Mouse (Mus musculus) retina, adult 2 months (tissue): ENCODE results near the gene Hspb11.

Experiments
- DNase-seq: peaks from one replicate; pipeline ENCODE4 v3.0.0-alpha.2; 2012; ENCODE audit warnings: low read depth, low spot score

Hspb11 gene

DNA sequence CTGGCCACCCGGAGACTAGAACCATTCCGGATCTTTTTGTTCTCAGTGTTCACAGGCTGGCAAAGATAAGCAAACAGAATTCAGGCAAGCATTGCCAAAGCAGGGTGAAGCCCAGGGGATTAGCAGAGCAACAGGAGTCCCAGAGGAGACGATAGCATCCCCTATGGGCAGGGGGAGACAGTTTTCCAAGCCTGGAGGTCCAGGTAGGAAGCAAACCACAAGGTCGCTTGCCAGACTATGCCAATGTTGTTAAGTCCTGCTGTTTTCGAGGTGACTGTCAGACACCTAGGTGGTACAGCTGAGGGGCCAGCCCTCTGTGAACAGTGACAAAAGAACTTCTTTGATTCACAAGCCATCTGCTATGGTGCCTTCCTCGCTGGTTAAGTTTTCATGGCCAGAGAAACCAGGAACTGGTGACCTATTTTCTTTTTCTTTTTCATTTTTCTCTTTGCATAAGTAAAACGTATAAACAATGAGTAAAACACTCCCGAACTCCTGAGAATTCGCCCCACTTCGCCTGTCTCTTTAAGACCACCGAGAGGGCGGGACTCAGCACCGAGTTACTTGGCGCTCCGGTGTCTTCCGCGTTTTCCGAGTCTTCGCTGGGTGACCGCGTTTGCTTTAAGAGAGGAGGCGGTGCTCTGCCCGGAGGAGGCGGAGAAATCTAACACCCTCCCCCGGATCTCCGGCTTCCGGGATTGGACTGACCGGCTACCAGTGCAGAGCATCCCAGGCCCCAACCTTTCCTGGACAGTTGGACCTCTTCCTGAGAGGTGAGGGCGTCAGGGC is 60.5 kb downstream of the Hspb11 start, which contains the start of gene Yipf1:
Gene Yipf1 (plus strand): TSS at position 674 of the 789 bp plus-strand sequence.
- DNase-seq: peak; percentile 73

DNA sequence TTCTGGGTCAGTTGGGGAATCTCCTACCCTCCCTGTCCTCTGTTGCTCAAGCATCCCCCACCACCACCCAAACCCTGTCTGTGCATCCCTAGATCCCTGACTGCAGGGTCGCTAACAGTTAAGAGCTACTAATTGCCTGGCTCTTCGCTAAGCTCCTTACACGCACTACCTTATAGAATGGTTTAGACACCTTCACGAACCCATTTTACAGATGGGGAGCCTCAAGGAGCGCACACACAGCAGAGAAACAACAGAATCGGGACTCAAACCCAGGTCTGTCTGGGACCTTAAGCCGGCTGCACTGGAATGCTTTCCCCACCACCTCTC is 61.0 kb downstream of the Hspb11 start:
- DNase-seq: no peak

DNA sequence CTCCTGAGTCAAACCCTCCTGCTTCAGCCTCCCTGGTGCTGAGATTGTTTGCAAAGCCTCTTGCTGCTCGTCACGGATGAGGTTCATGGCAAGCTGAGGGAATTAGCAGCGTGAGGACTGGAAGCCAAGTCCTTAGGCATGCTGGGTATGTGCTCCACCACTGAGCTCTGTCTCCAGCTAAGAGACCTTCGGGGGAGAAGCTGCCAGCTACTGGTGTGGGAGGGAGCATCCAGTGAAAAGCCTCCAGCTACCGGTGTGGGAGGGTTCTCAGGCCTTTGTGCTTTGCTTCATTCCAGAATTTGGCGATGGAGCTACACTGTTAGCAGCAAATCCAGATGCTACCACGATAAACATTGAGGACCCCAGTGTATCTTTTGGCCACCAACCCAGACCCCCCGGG is 65.3 kb downstream of the Hspb11 start:
- no peak for DNase-seq

DNA sequence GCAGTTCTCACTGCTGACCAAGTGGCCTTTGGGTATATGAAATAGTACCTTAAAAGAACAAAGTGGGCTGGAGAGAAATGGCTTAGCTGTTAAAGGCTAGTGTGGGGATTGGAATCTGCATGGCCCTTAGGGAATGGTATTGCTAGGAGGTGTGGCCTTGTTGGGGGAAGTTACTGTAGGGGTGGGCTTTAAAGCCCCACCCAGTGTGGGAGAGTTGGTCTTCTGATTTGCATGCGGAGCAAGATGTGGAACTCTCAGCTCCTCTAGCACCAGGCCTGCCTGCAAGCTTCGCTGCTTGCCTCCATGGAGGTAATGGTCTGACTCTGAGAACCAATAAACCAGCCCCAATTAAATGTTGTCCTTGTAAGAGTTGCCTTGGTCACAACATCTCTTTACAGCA is 67.6 kb downstream of the Hspb11 start:
- DNase-seq: no peak

DNA sequence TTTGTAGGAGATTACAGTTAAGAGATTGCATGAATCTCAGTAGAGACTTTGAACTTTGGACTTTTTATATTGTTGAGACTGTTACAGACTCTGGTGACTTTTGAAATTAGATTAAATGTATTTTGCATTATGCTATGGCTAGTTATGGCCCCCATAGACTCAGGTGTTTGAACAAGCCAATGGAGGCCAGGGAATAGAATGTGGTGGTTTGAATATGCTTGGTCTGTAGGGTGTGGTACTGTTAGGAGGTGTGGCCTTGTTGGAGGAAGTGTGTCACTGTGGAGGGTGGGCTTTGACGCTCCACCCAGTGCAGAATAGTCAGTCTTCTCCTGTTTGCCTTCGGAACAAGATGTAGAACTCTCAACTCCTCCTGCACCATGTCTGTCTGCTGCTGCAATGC is 69.7 kb downstream of the Hspb11 start:
- no peak for DNase-seq

DNA sequence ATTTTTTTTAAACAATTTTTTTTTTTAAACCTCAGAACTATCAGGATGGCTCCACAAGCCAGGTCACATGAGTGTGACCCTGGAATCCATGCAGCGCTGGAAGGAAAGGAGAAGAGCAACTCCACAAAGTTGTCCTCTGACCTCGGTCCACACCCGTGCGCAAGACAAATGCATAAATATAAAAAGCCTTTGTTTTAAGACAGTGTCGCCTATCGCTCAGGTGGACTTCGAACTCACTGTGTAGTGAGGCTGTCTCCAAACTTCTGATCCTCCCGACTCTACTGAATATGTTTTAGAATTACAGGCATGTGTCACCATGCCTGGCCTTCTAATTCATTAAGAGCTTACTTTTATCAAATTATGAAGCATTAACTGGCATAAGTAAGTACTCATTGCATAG is 75.1 kb downstream of the Hspb11 start:
- no peak for DNase-seq
